Mouse (Mus musculus) stomach, postnatal 0 days (tissue): ENCODE data around the gene Kcnh4. TPM values are rescaled to one million over a fixed set of nuclear protein-coding genes. Genes with fewer than 3 reads are reported as not detected.

Source experiments
- ATAC-seq: fragments of 200-750 bp; cut with Nextera tagmentation; 2 replicates; pipeline ENCODE4 v1.8.0; 2017; ENCODE audit not compliant: low FRiP score, low TSS enrichment
- DNase-seq: peaks from one replicate; pipeline ENCODE4 v3.0.0-alpha.2; 2016; ENCODE audit warnings: low spot score
- H3K27ac ChIP-seq: fragments of 300-500 bp; sonication (generic); replicated peaks from 2 replicates; pipeline ENCODE4 v1.5.1; 2014; ENCODE audit warnings: mild to moderate bottlenecking, control low read depth
- H3K27me3 ChIP-seq: fragments of 300-500 bp; sonication (generic); 2 replicates; pipeline ENCODE4 v1.6.1; 2014; ENCODE audit warnings: low read length; ENCODE audit not compliant: control insufficient read depth, insufficient read depth
- H3K36me3 ChIP-seq: fragments of 300-500 bp; sonication (generic); 2 replicates; pipeline ENCODE4 v1.6.1; 2014; ENCODE audit warnings: low read length, mixed read lengths; ENCODE audit not compliant: control insufficient read depth, insufficient read depth
- H3K4me1 ChIP-seq: fragments of 300-500 bp; sonication (generic); replicated peaks from 2 replicates; pipeline ENCODE4 v1.6.1; 2014; ENCODE audit warnings: antibody characterized with exemption; ENCODE audit not compliant: control insufficient read depth, insufficient read depth
- H3K4me2 ChIP-seq: fragments of 300-500 bp; sonication (generic); replicated peaks from 2 replicates; pipeline ENCODE4 v1.6.1; 2014; ENCODE audit warnings: low read depth, mild to moderate bottlenecking, control low read depth, moderate library complexity
- H3K4me3 ChIP-seq: fragments of 300-500 bp; sonication (generic); 2 replicates; pipeline ENCODE4 v1.5.1; 2014; ENCODE audit warnings: low read depth, low read length, control low read depth
- H3K9ac ChIP-seq: fragments of 300-500 bp; sonication (generic); 2 replicates; pipeline ENCODE4 v1.6.1; 2014; ENCODE audit warnings: mild to moderate bottlenecking, low read length, control low read depth, mixed read lengths
- H3K9me3 ChIP-seq: fragments of 300-500 bp; sonication (generic); 2 replicates; pipeline ENCODE4 v1.6.1; 2016; ENCODE audit warnings: low read length; ENCODE audit not compliant: control insufficient read depth
- CTCF ChIP-seq: IDR thresholded peaks from 2 replicates; pipeline ENCODE4 v1.5.1; 2016; ENCODE audit warnings: antibody characterized with exemption, low read depth, mild to moderate bottlenecking, moderate library complexity
- EP300 ChIP-seq: optimal IDR thresholded peaks from 2 replicates; pipeline ENCODE3; 2016; ENCODE audit warnings: antibody characterized with exemption
- WGBS: fragments of 180-500 bp; shearing (Covaris S2); extraction: QIAGEN DNeasy Blood & Tissue Kit; methylation state at CpG from one replicate; pipeline ENCODE4 v1.1.7; 2014; 5-methylcytosine and 5-hydroxymethylcytosine counted together
- polyA plus RNA-seq: library from polyadenylated mRNA; unstranded; fragments of >200 nt; fragmentation: Nextera tagmentation; extraction: Ambion mirVana; gene quantifications from 2 replicates; pipeline ENCODE4 v1.2.1, GENCODE M21; 2015

Gene Kcnh4
- polyA plus RNA-seq, 1 experiment from 2014 or later = 0.06 TPM

GRCm38 (mm10) chr11:100728601-100729000 is 31.1 kb downstream of the Kcnh4 start:
- Histone ChIP-seq H3K4me1 (no peaks in the 10 kb centered on the region), H3K27ac (no peak overlapping the region), H3K9ac (no peak overlapping the region), H3K9me3 (no peaks in the 10 kb centered on the region), H3K27me3 (no peaks in the 10 kb centered on the region), H3K4me2 (no peak overlapping the region), H3K36me3 (peaks cover 4% of the 10 kb centered on the region; the same call in 1 of the 2 replicates), H3K4me3 (no peak overlapping the region)
- DNase-seq (no peak), ATAC-seq (no peak)
- WGBS = 83% methylated on average over 6 of the region's 6 CpGs
- no peak for TF ChIP-seq EP300
- no peak for TF ChIP-seq CTCF

GRCm38 (mm10) chr11:100727201-100727600 is 32.5 kb downstream of the Kcnh4 start:
- ATAC-seq = no peak
- Histone ChIP-seq H3K9ac (no peak overlapping the region), H3K4me1 (0 out of 2 replicates have a peak, but pooled peaks cover 5% of the 10 kb centered on the region), H3K4me2 (no peak overlapping the region), H3K4me3 (no peak overlapping the region), H3K27me3 (no peaks in the 10 kb centered on the region), H3K9me3 (no peaks in the 10 kb centered on the region), H3K27ac (no peak overlapping the region), H3K36me3 (peaks cover 4% of the 10 kb centered on the region; the same call in 1 of the 2 replicates)
- 91% methylated on average over 3 of the region's 3 CpGs for WGBS
- no peak for DNase-seq
- TF ChIP-seq EP300 = no peak
- no peak for TF ChIP-seq CTCF

GRCm38 (mm10) chr11:100724919-100725512 is 34.7 kb downstream of the Kcnh4 start:
- Histone ChIP-seq H3K27ac (peak overlapping the region; percentile 73), H3K4me1 (peaks cover 14% of the 10 kb centered on the region; the same call in 1 of the 2 replicates), H3K36me3 (peaks cover 4% of the 10 kb centered on the region; the same call in 1 of the 2 replicates), H3K4me2 (no peak overlapping the region), H3K27me3 (no peaks in the 10 kb centered on the region), H3K9me3 (no peaks in the 10 kb centered on the region), H3K4me3 (no peak overlapping the region), H3K9ac (no peak overlapping the region)
- no peak for DNase-seq
- peak; percentile 16 for ATAC-seq
- WGBS = 25% methylated on average over 5 of the region's 5 CpGs
- TF ChIP-seq CTCF (no peak), EP300 (no peak)

GRCm38 (mm10) chr11:100722493-100723028 is 37.2 kb downstream of the Kcnh4 start:
- H3K36me3 ChIP-seq = no peaks in the 10 kb centered on the region
- no peak overlapping the region for H3K4me3 ChIP-seq
- no peaks in the 10 kb centered on the region for H3K27me3 ChIP-seq
- TF ChIP-seq CTCF (0 out of 2 replicates have a peak, but pooled peaks have one; percentile 2), EP300 (no peak)
- no peaks in the 10 kb centered on the region for H3K9me3 ChIP-seq
- H3K9ac ChIP-seq = no peak overlapping the region
- DNase-seq (no peak), ATAC-seq (no peak)
- H3K4me1 ChIP-seq = peaks cover 18% of the 10 kb centered on the region; the same call in 1 of the 2 replicates
- 0 out of 2 replicates have a peak overlapping the region, but pooled peaks have one; percentile 40 for H3K27ac ChIP-seq
- WGBS = 32% methylated on average over 2 of the region's 2 CpGs
- no peak overlapping the region for H3K4me2 ChIP-seq

- DNase-seq (no peak), ATAC-seq (no peak)
- Histone ChIP-seq H3K4me2 (no peak overlapping the region), H3K9ac (no peak overlapping the region), H3K27ac (0 out of 2 replicates have a peak overlapping the region, but pooled peaks have one; percentile 40), H3K4me3 (no peak overlapping the region), H3K27me3 (no peaks in the 10 kb centered on the region), H3K9me3 (no peaks in the 10 kb centered on the region), H3K36me3 (no peaks in the 10 kb centered on the region), H3K4me1 (peaks cover 18% of the 10 kb centered on the region; the same call in 1 of the 2 replicates)
- TF ChIP-seq CTCF = no peak
- TF ChIP-seq EP300 = no peak
- 55% methylated on average over 8 of the region's 8 CpGs for WGBS
These were observed 37.8 kb downstream of the Kcnh4 start for GRCm38 (mm10) chr11:100721776-100722492.

- no peak overlapping the region for H3K4me2 ChIP-seq
- H3K9me3 ChIP-seq = no peaks in the 10 kb centered on the region
- H3K4me1 ChIP-seq = peaks cover 18% of the 10 kb centered on the region; the same call in 1 of the 2 replicates
- no peak overlapping the region; the same call in 1 of the 2 replicates for H3K9ac ChIP-seq
- H3K36me3 ChIP-seq = no peaks in the 10 kb centered on the region
- no peak overlapping the region for H3K4me3 ChIP-seq
- ATAC-seq = no peak
- no peak for TF ChIP-seq CTCF
- TF ChIP-seq EP300 = no peak
- H3K27ac ChIP-seq = peak overlapping the region; percentile 58
- no peaks in the 10 kb centered on the region for H3K27me3 ChIP-seq
- WGBS = 44% methylated on average over 4 of the region's 4 CpGs
- no peak for DNase-seq
These were observed 38.5 kb downstream of the Kcnh4 start for GRCm38 (mm10) chr11:100721254-100721653.
